Mouse (Mus musculus) heart, postnatal 0 days (tissue): ENCODE results near the gene Olfr1168. TPM values are rescaled to one million over a fixed set of nuclear protein-coding genes. Genes with fewer than 3 reads are reported as not detected.
"Not testable (repeated sequence)": the region's sequence is repeated elsewhere in the genome, so short reads cannot be mapped to it uniquely, and the experiment has no call there.

Experiments used
- ATAC-seq: fragments of 200-750 bp; cut with Nextera tagmentation; 2 replicates; pipeline ENCODE4 v1.8.0; 2017; ENCODE audit warnings: low read depth, moderate number of reproducible peaks, moderate library complexity; ENCODE audit not compliant: insufficient read depth
- DNase-seq: peaks from one replicate; pipeline ENCODE4 v3.0.0-alpha.2; 2016; ENCODE audit warnings: low spot score
- H3K27ac ChIP-seq: fragments of 300-500 bp; sonication (generic); 2 replicates; pipeline ENCODE4 v1.5.1; 2014; ENCODE audit warnings: low read depth, mild to moderate bottlenecking
- H3K27me3 ChIP-seq: fragments of 300-500 bp; sonication (generic); 2 replicates; pipeline ENCODE4 v1.6.1; 2014; ENCODE audit warnings: low read length, mixed read lengths; ENCODE audit not compliant: control insufficient read depth, insufficient read depth
- H3K36me3 ChIP-seq: fragments of 300-500 bp; sonication (generic); replicated peaks from 2 replicates; pipeline ENCODE4 v1.6.1; 2014; ENCODE audit warnings: low read length, mixed read lengths; ENCODE audit not compliant: control insufficient read depth, insufficient read depth
- H3K4me1 ChIP-seq: fragments of 300-500 bp; sonication (generic); 2 replicates; pipeline ENCODE4 v1.6.1; 2014; ENCODE audit warnings: antibody characterized with exemption; ENCODE audit not compliant: control insufficient read depth, insufficient read depth
- H3K4me2 ChIP-seq: fragments of 300-500 bp; sonication (generic); 2 replicates; pipeline ENCODE4 v1.6.1; 2014; ENCODE audit warnings: low read depth, mild to moderate bottlenecking, low read length, moderate library complexity
- H3K4me3 ChIP-seq: fragments of 300-500 bp; sonication (generic); 2 replicates; pipeline ENCODE4 v1.5.1; 2014; ENCODE audit warnings: low read depth, low read length
- H3K9ac ChIP-seq: fragments of 300-500 bp; sonication (generic); replicated peaks from 2 replicates; pipeline ENCODE4 v1.6.1; 2014; ENCODE audit warnings: low read depth, low read length, mixed read lengths
- H3K9me3 ChIP-seq: fragments of 300-500 bp; sonication (generic); replicated peaks from 2 replicates; pipeline ENCODE4 v1.6.1; 2016; ENCODE audit warnings: low read length; ENCODE audit not compliant: control insufficient read depth
- CTCF ChIP-seq: IDR thresholded peaks from 2 replicates; pipeline ENCODE4 v1.5.1; 2016; ENCODE audit warnings: antibody characterized with exemption, control low read depth, low read depth
- EP300 ChIP-seq: IDR thresholded peaks from 2 replicates; pipeline ENCODE4 v1.6.1; 2016; ENCODE audit warnings: antibody characterized with exemption, low read depth
- WGBS: fragments of 180-500 bp; shearing (Covaris S2); extraction: QIAGEN DNeasy Blood & Tissue Kit; methylation state at CpG from one replicate; pipeline ENCODE4 v1.1.7; 2014; 5-methylcytosine and 5-hydroxymethylcytosine counted together
- polyA plus RNA-seq: library from polyadenylated mRNA; unstranded; fragments of >200 nt; fragmentation: Nextera tagmentation; extraction: Ambion mirVana; gene quantifications from 2 replicates; pipeline ENCODE4 v1.2.1, GENCODE M21; 2015
- total RNA-seq: library from RNA; depleted of rRNA; stranded (reverse); fragments of >200 nt; gene quantifications from 2 replicates; pipeline ENCODE4 v1.2.3, GENCODE M21; 2014; ENCODE audit warnings: low replicate concordance; rRNA removed

Gene Olfr1168
- total RNA-seq = not detected in 2 replicates
- not detected in 2 replicates for polyA plus RNA-seq

GRCm38 (mm10) chr2:88181580-88181979 lies at the start of gene Olfr1168:
Olfr1168 (plus strand) TSS chr2:88181880.
- DNase-seq (no peak), ATAC-seq (no peak)
- no peak within 1 kb of the TSS for H3K4me3 ChIP-seq
- no peak within 1 kb of the TSS for H3K27ac ChIP-seq
- WGBS = 65% methylated on average over 2 of the region's 2 CpGs
- H3K9me3 ChIP-seq = no peaks in the 10 kb centered on the region
- H3K4me2 ChIP-seq = no peak within 1 kb of the TSS
- no peaks in the 10 kb centered on the region for H3K4me1 ChIP-seq
- no peaks in the 10 kb centered on the region for H3K27me3 ChIP-seq
- no peak within 1 kb of the TSS for H3K9ac ChIP-seq
- H3K36me3 ChIP-seq = no peaks in the 10 kb centered on the region
- no peak for TF ChIP-seq EP300
- no peak for TF ChIP-seq CTCF

GRCm38 (mm10) chr2:88155093-88155492 lies 26.6 kb upstream of the Olfr1168 start, which contains the start of gene Olfr1167:
Olfr1167 (minus strand) TSS chr2:88155193.
- H3K9ac ChIP-seq, H3K27ac ChIP-seq, H3K9me3 ChIP-seq, H3K27me3 ChIP-seq, H3K36me3 ChIP-seq, H3K4me2 ChIP-seq, ATAC-seq, DNase-seq, H3K4me1 ChIP-seq, H3K4me3 ChIP-seq: not testable (repeated sequence)
- whole genome bisulfite sequencing = 74% methylated on average over 1 of the region's 1 CpGs

GRCm38 (mm10) chr2:88220784-88221183 lies 39.1 kb downstream of the Olfr1168 start:
- H3K9ac ChIP-seq = no peak overlapping the region
- no peak overlapping the region for H3K4me2 ChIP-seq
- H3K4me1 ChIP-seq = no peaks in the 10 kb centered on the region
- TF ChIP-seq EP300 (no peak), CTCF (no peak)
- WGBS = 84% methylated on average over 1 of the region's 1 CpGs
- no peak overlapping the region for H3K4me3 ChIP-seq
- no peak overlapping the region for H3K27ac ChIP-seq
- ATAC-seq = no peak
- H3K27me3 ChIP-seq = no peaks in the 10 kb centered on the region
- H3K36me3 ChIP-seq = no peaks in the 10 kb centered on the region
- H3K9me3 ChIP-seq = no peaks in the 10 kb centered on the region; the same call in 1 of the 2 replicates
- no peak for DNase-seq

- Histone ChIP-seq H3K36me3 (no peaks in the 10 kb centered on the region), H3K9me3 (no peaks in the 10 kb centered on the region), H3K4me2 (no peak within 1 kb of the TSS), H3K27me3 (no peaks in the 10 kb centered on the region), H3K4me3 (no peak within 1 kb of the TSS), H3K27ac (no peak within 1 kb of the TSS), H3K9ac (no peak within 1 kb of the TSS), H3K4me1 (no peaks in the 10 kb centered on the region)
- WGBS = 66% methylated on average over 1 of the region's 1 CpGs
- TF ChIP-seq CTCF (no peak), EP300 (no peak)
- DNase-seq = no peak
- ATAC-seq = no peak
These were observed 46.6 kb downstream of the Olfr1168 start, which contains the start of gene Olfr1170 for GRCm38 (mm10) chr2:88228234-88228633. Olfr1170 (minus strand) TSS chr2:88228334.

Other genes with a start within 250 kb of the Olfr1168 start
- not detected in 2 replicates for gene Olfr1155, start 236.7 kb upstream of the Olfr1168 start, total RNA-seq
- gene Olfr1155, start 236.7 kb upstream of the Olfr1168 start, polyA plus RNA-seq = not detected in 2 replicates
- gene Olfr1156, start 228.8 kb upstream of the Olfr1168 start, total RNA-seq = not detected in 2 replicates
- gene Olfr1156, start 228.8 kb upstream of the Olfr1168 start, polyA plus RNA-seq = not detected in 2 replicates
- not detected in 2 replicates for gene Olfr1157, start 213.6 kb upstream of the Olfr1168 start, total RNA-seq
- gene Olfr1157, start 213.6 kb upstream of the Olfr1168 start, polyA plus RNA-seq = not detected in 2 replicates
- not detected in 2 replicates for gene Olfr74, start 207.2 kb upstream of the Olfr1168 start, total RNA-seq
- not detected in 2 replicates for gene Olfr74, start 207.2 kb upstream of the Olfr1168 start, polyA plus RNA-seq
- not detected in 2 replicates for gene Olfr1158, start 191.8 kb upstream of the Olfr1168 start, total RNA-seq
- gene Olfr1158, start 191.8 kb upstream of the Olfr1168 start, polyA plus RNA-seq = not detected in 2 replicates
- not detected in 2 replicates for gene Olfr1160, start 173.6 kb upstream of the Olfr1168 start, total RNA-seq
- not detected in 2 replicates for gene Olfr1160, start 173.6 kb upstream of the Olfr1168 start, polyA plus RNA-seq
- gene Olfr1161, start 159.1 kb upstream of the Olfr1168 start, total RNA-seq = not detected in 2 replicates
- not detected in 2 replicates for gene Olfr1161, start 159.1 kb upstream of the Olfr1168 start, polyA plus RNA-seq
- gene Olfr73, start 144.2 kb upstream of the Olfr1168 start, total RNA-seq = not detected in 2 replicates
- gene Olfr73, start 144.2 kb upstream of the Olfr1168 start, polyA plus RNA-seq = not detected in 2 replicates
- gene Olfr1162, start 130.8 kb upstream of the Olfr1168 start, total RNA-seq = not detected in 2 replicates
- gene Olfr1162, start 130.8 kb upstream of the Olfr1168 start, polyA plus RNA-seq = not detected in 2 replicates
- not detected in 2 replicates for gene Olfr1163, start 110.0 kb upstream of the Olfr1168 start, total RNA-seq
- not detected in 2 replicates for gene Olfr1163, start 110.0 kb upstream of the Olfr1168 start, polyA plus RNA-seq
- not detected in 2 replicates for gene Olfr1164, start 87.9 kb upstream of the Olfr1168 start, total RNA-seq
- not detected in 2 replicates for gene Olfr1164, start 87.9 kb upstream of the Olfr1168 start, polyA plus RNA-seq
- gene Olfr1166, start 53.6 kb upstream of the Olfr1168 start, total RNA-seq = not detected in 2 replicates
- not detected in 2 replicates for gene Olfr1166, start 53.6 kb upstream of the Olfr1168 start, polyA plus RNA-seq
- gene Olfr1167, start 26.7 kb upstream of the Olfr1168 start, total RNA-seq = not detected in 2 replicates
- gene Olfr1167, start 26.7 kb upstream of the Olfr1168 start, polyA plus RNA-seq = not detected in 2 replicates
- gene Olfr1170, start 46.5 kb downstream of the Olfr1168 start, total RNA-seq = not detected in 2 replicates
- gene Olfr1170, start 46.5 kb downstream of the Olfr1168 start, polyA plus RNA-seq = not detected in 2 replicates
- not detected in 2 replicates for gene Olfr1173, start 98.0 kb downstream of the Olfr1168 start, total RNA-seq
- not detected in 2 replicates for gene Olfr1173, start 98.0 kb downstream of the Olfr1168 start, polyA plus RNA-seq
- gene Olfr1174-ps, start 133.3 kb downstream of the Olfr1168 start, total RNA-seq = not detected in 2 replicates
- not detected in 2 replicates for gene Olfr1174-ps, start 133.3 kb downstream of the Olfr1168 start, polyA plus RNA-seq
- gene Olfr1175-ps, start 145.3 kb downstream of the Olfr1168 start, total RNA-seq = not detected in 2 replicates
- gene Olfr1175-ps, start 145.3 kb downstream of the Olfr1168 start, polyA plus RNA-seq = not detected in 2 replicates
- not detected in 2 replicates for gene Olfr1176, start 154.8 kb downstream of the Olfr1168 start, total RNA-seq
- not detected in 2 replicates for gene Olfr1176, start 154.8 kb downstream of the Olfr1168 start, polyA plus RNA-seq
- gene Olfr1177-ps, start 164.6 kb downstream of the Olfr1168 start, total RNA-seq = not detected in 2 replicates
- gene Olfr1177-ps, start 164.6 kb downstream of the Olfr1168 start, polyA plus RNA-seq = not detected in 2 replicates
- gene Olfr1178, start 205.2 kb downstream of the Olfr1168 start, total RNA-seq = not detected in 2 replicates
- not detected in 2 replicates for gene Olfr1178, start 205.2 kb downstream of the Olfr1168 start, polyA plus RNA-seq
- gene Olfr1179, start 224.6 kb downstream of the Olfr1168 start, total RNA-seq = not detected in 2 replicates
- gene Olfr1179, start 224.6 kb downstream of the Olfr1168 start, polyA plus RNA-seq = not detected in 2 replicates
- not detected in 2 replicates for gene Olfr1180, start 237.3 kb downstream of the Olfr1168 start, total RNA-seq
- gene Olfr1180, start 237.3 kb downstream of the Olfr1168 start, polyA plus RNA-seq = not detected in 2 replicates
- gene Olfr1181, start 244.3 kb downstream of the Olfr1168 start, total RNA-seq = not detected in 2 replicates
- gene Olfr1181, start 244.3 kb downstream of the Olfr1168 start, polyA plus RNA-seq = not detected in 2 replicates